Mouse (Mus musculus) forebrain, embryonic 14.5 days (tissue): ENCODE results near the gene Rhebl1. TPM values are rescaled to one million over a fixed set of nuclear protein-coding genes. Genes with fewer than 3 reads are reported as not detected.

Experiments used
- ATAC-seq: fragments of 200-750 bp; cut with Nextera tagmentation; 2 replicates; pipeline ENCODE4 v1.8.0; 2017; ENCODE audit warnings: mild to moderate bottlenecking, moderate library complexity
- DNase-seq: peaks from one replicate; pipeline ENCODE4 v3.0.0-alpha.2; 2015; ENCODE audit warnings: low spot score
- H3K27ac ChIP-seq: fragments of 300-500 bp; sonication (generic); 2 replicates; pipeline ENCODE4 v1.5.1; 2014; ENCODE audit warnings: low read depth, mild to moderate bottlenecking, control low read depth, low read length, moderate library complexity
- H3K27me3 ChIP-seq: fragments of 300-500 bp; sonication (generic); replicated peaks from 2 replicates; pipeline ENCODE4 v1.6.1; 2014; ENCODE audit warnings: low read length, control low read depth, mixed read lengths; ENCODE audit not compliant: control insufficient read depth, insufficient read depth
- H3K36me3 ChIP-seq: fragments of 300-500 bp; sonication (generic); 2 replicates; pipeline ENCODE4 v1.6.1; 2014; ENCODE audit warnings: low read length, control low read depth; ENCODE audit not compliant: control insufficient read depth, insufficient read depth
- H3K4me1 ChIP-seq: fragments of 300-500 bp; sonication (generic); 2 replicates; pipeline ENCODE4 v1.6.1; 2014; ENCODE audit warnings: antibody characterized with exemption, low read length, control low read depth; ENCODE audit not compliant: control insufficient read depth, insufficient read depth
- H3K4me2 ChIP-seq: fragments of 300-500 bp; sonication (generic); 2 replicates; pipeline ENCODE4 v1.6.1; 2014; ENCODE audit warnings: mild to moderate bottlenecking, control low read depth, low read length
- H3K4me3 ChIP-seq: fragments of 300-500 bp; sonication (generic); 2 replicates; pipeline ENCODE4 v1.5.1; 2014; ENCODE audit warnings: low read depth, low read length, control low read depth
- H3K9ac ChIP-seq: fragments of 300-500 bp; sonication (generic); 2 replicates; pipeline ENCODE4 v1.6.1; 2014; ENCODE audit warnings: mild to moderate bottlenecking, low read length, control low read depth, moderate library complexity
- H3K9me3 ChIP-seq: fragments of 300-500 bp; sonication (generic); replicated peaks from 2 replicates; pipeline ENCODE4 v1.6.1; 2016; ENCODE audit warnings: low read length, control low read depth, mixed read lengths; ENCODE audit not compliant: control insufficient read depth
- WGBS: fragments of 180-500 bp; shearing (Covaris S2); extraction: QIAGEN DNeasy Blood & Tissue Kit; methylation state at CpG from one replicate; pipeline ENCODE4 v1.1.7; 2014; 5-methylcytosine and 5-hydroxymethylcytosine counted together
- polyA plus RNA-seq: library from polyadenylated mRNA; unstranded; fragments of >200 nt; fragmentation: Nextera tagmentation; extraction: Ambion mirVana; gene quantifications from 2 replicates; pipeline ENCODE4 v1.2.1, GENCODE M21; 2014

The Rhebl1 gene
- polyA plus RNA-seq, 1 experiment from 2014 or later = 30.3 TPM

DNA sequence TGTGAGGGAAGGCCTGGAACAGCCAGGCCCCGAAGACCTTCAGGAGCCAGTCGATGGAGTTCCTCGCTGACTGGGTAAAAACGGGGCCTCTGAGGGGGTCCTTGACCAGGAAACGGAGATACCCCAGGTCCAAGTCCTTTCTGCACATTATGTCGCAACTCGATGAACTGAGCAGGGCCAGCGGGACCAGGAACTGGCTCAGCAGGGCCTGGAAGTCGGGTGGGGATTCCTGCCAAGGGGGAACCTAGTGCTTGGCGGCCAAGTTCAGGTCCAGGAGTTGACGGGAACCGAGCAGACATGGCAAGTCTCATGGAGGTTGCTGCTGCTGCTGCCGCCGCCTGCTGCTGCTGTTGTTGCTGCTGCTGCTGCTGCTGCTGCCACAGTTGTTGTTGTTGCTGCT is 43.7 kb downstream of the Rhebl1 start:
- ATAC-seq = no peak
- 89% methylated on average over 14 of the region's 14 CpGs for WGBS
- Histone ChIP-seq H3K4me1 (no peaks in the 10 kb centered on the region), H3K9me3 (no peaks in the 10 kb centered on the region), H3K36me3 (peaks cover 100% of the 10 kb centered on the region), H3K4me3 (no peak overlapping the region), H3K27me3 (no peaks in the 10 kb centered on the region), H3K27ac (no peak overlapping the region), H3K4me2 (no peak overlapping the region), H3K9ac (no peak overlapping the region)
- DNase-seq = no peak

DNA sequence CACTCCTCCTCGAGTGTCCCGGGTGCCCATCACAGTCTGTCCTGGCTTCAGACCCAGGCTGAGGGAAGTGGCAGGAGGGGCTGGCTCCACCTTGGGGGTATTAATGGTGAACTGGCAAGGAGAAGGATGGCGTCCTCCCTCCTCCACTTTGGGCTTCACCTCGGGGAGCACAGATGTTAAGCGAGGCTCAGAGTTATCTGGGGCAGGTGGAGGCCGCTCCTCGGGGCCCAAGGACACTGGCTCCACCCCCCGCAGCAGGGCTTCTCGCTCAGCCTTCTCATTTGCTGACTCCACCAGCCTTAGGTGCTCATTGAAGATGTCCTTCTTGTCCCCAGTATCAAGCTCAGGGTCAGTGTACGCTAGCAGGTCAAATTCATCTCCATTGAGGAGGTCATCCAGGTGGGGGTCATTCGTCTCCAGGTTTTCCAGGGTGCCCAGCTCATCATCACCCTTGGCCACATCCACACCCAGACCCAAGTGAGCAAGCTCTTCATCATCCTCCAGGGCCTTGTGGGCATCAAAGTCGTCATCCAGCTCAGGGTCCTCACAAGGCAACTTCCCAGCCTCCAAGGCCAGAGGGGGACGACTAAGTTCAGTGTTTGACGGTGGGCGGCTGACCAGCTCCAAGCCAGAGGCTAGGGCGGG is 44.3 kb downstream of the Rhebl1 start:
- no peak for ATAC-seq
- no peak overlapping the region for H3K4me2 ChIP-seq
- no peaks in the 10 kb centered on the region for H3K27me3 ChIP-seq
- peaks cover 100% of the 10 kb centered on the region for H3K36me3 ChIP-seq
- DNase-seq = no peak
- no peak overlapping the region for H3K9ac ChIP-seq
- no peaks in the 10 kb centered on the region for H3K9me3 ChIP-seq
- no peaks in the 10 kb centered on the region for H3K4me1 ChIP-seq
- H3K27ac ChIP-seq = no peak overlapping the region
- no peak overlapping the region for H3K4me3 ChIP-seq
- WGBS = 93% methylated on average over 16 of the region's 16 CpGs

DNA sequence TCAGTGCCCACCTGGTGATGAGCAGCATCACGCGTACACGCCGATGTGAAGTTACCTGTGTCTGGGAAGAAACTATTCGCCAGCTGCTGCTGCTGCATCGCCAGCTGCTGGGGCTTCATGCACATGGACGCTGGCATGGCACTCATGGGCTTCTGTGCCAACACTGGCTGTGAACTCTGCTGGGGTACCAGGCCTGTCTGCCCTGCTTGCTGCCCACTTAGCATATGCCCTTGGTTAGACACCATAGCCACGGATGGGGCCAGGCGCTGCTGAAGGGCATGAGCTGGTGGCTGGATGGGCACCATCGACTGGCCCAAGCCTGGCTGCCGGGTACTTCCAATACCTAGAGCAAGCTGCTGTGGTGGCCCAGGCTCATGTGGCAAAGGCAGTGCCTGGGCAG is 45.2 kb downstream of the Rhebl1 start:
- no peak for DNase-seq
- no peak overlapping the region for H3K4me2 ChIP-seq
- no peaks in the 10 kb centered on the region for H3K27me3 ChIP-seq
- 97% methylated on average over 11 of the region's 11 CpGs for WGBS
- no peak for ATAC-seq
- no peaks in the 10 kb centered on the region for H3K4me1 ChIP-seq
- no peaks in the 10 kb centered on the region for H3K9me3 ChIP-seq
- no peak overlapping the region for H3K9ac ChIP-seq
- H3K4me3 ChIP-seq = no peak overlapping the region
- H3K27ac ChIP-seq = no peak overlapping the region
- H3K36me3 ChIP-seq = peaks cover 100% of the 10 kb centered on the region

DNA sequence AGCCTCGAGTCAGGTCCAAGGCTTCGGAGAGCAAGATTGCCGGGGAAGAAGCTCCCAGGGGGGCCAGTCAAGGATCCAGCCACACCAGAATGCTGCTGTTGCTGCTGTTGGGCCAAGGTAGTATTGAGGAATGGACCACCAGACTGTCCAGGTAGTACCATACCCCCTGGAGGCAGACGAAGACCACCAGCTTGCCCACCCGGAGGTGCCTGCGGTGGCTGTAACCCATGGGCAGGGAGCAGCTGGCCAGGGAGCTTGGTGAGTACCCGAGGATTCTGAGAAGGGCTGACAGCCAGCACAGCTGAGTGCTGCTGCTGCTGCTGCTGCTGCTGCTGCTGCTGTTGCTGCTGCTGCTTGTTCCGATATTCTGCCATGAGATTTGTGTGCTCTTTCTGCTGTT is 48.2 kb downstream of the Rhebl1 start:
- DNase-seq (no peak), ATAC-seq (no peak)
- Histone ChIP-seq H3K4me2 (no peak overlapping the region), H3K4me3 (no peak overlapping the region), H3K4me1 (no peaks in the 10 kb centered on the region), H3K27ac (no peak overlapping the region), H3K27me3 (no peaks in the 10 kb centered on the region), H3K36me3 (peaks cover 100% of the 10 kb centered on the region), H3K9ac (no peak overlapping the region), H3K9me3 (no peaks in the 10 kb centered on the region)
- 88% methylated on average over 8 of the region's 8 CpGs for WGBS

- Histone ChIP-seq H3K4me2 (no peak overlapping the region), H3K27me3 (no peaks in the 10 kb centered on the region), H3K9me3 (no peaks in the 10 kb centered on the region), H3K9ac (no peak overlapping the region), H3K36me3 (peaks cover 100% of the 10 kb centered on the region), H3K4me3 (no peak overlapping the region), H3K27ac (no peak overlapping the region), H3K4me1 (no peaks in the 10 kb centered on the region)
- WGBS = 98% methylated on average over 2 of the region's 2 CpGs
- no peak for DNase-seq
- no peak for ATAC-seq
Measured at GRCm38 (mm10) chr15:98845149-98845548, 49.2 kb downstream of the Rhebl1 start.

- Histone ChIP-seq H3K4me3 (no peak overlapping the region), H3K27ac (no peak overlapping the region), H3K4me2 (no peak overlapping the region), H3K27me3 (no peaks in the 10 kb centered on the region), H3K4me1 (no peaks in the 10 kb centered on the region), H3K9ac (no peak overlapping the region), H3K9me3 (no peaks in the 10 kb centered on the region), H3K36me3 (peaks cover 100% of the 10 kb centered on the region)
- DNase-seq (no peak), ATAC-seq (no peak)
- 92% methylated on average over 11 of the region's 11 CpGs for WGBS
Measured at GRCm38 (mm10) chr15:98843595-98844223, 50.6 kb downstream of the Rhebl1 start.

GRCm38 (mm10) chr15:98839671-98840585 is 54.4 kb downstream of the Rhebl1 start:
- DNase-seq = no peak
- WGBS = 94% methylated on average over 30 of the region's 30 CpGs
- H3K27ac ChIP-seq = no peak overlapping the region
- H3K9ac ChIP-seq = no peak overlapping the region
- H3K4me1 ChIP-seq = no peaks in the 10 kb centered on the region
- H3K36me3 ChIP-seq = peaks cover 100% of the 10 kb centered on the region
- H3K4me3 ChIP-seq = no peak overlapping the region
- no peaks in the 10 kb centered on the region for H3K9me3 ChIP-seq
- H3K27me3 ChIP-seq = no peaks in the 10 kb centered on the region
- H3K4me2 ChIP-seq = no peak overlapping the region
- no peak for ATAC-seq

GRCm38 (mm10) chr15:98839161-98839560 is 55.2 kb downstream of the Rhebl1 start:
- Histone ChIP-seq H3K9ac (no peak overlapping the region), H3K4me1 (no peaks in the 10 kb centered on the region), H3K27ac (no peak overlapping the region), H3K27me3 (no peaks in the 10 kb centered on the region), H3K9me3 (no peaks in the 10 kb centered on the region), H3K4me2 (no peak overlapping the region), H3K4me3 (no peak overlapping the region), H3K36me3 (peaks cover 100% of the 10 kb centered on the region)
- 93% methylated on average over 14 of the region's 14 CpGs for WGBS
- ATAC-seq (no peak), DNase-seq (no peak)

GRCm38 (mm10) chr15:98837743-98838103 is 56.6 kb downstream of the Rhebl1 start:
- Histone ChIP-seq H3K4me2 (no peak overlapping the region), H3K27ac (no peak overlapping the region), H3K4me1 (no peaks in the 10 kb centered on the region), H3K9ac (no peak overlapping the region), H3K9me3 (no peaks in the 10 kb centered on the region), H3K27me3 (no peaks in the 10 kb centered on the region), H3K4me3 (no peak overlapping the region), H3K36me3 (peaks cover 100% of the 10 kb centered on the region)
- no peak for ATAC-seq
- 76% methylated on average over 4 of the region's 4 CpGs for WGBS
- no peak for DNase-seq
